Mouse (Mus musculus): ENCODE results near the gene Castor2. TPM values are rescaled to one million over a fixed set of nuclear protein-coding genes. Genes with fewer than 3 reads are reported as not detected.

Castor2 gene
- total and polyA plus RNA-seq, 3 experiments = 0.35 to 3.9 (median 1.3) TPM

DNA sequence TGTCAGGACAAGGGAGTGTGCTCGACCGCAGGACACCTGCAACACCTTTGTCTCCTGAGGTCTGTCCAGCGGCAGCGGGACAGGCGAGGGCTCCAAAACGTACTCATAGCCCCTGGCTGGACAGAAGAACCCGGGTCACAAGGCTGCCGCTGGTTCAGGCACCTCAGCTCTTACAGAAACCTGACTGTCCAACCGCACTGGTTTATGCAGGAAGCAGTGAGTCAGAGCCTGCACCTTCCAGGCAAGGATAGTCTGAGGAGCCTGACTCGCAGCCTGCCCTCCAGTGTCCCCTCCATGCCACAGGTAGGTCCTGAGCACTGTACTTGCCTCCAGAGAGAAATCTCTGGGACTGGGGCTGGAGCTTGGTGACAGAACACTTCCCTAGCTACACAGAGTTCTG, 69.7 kb downstream of the Castor2 start:
- no peaks in the 10 kb centered on the region for H3K27me3 ChIP-seq (replicated peaks)
- in situ Hi-C loops (cut with MboI; ENCODE audit: low pct_ligation_motif_present, low pct_unique_long_range_greater_than_20kb, low sequenced_read_pairs) (no loop called here), dilution Hi-C loops (cut with MboI; ENCODE audit: extremely low pct_ligation_motif_present, extremely low pct_unique_long_range_greater_than_20kb, low sequenced_read_pairs) (no loop called here)
- H3K4me1 ChIP-seq (ENCODE audit: control insufficient read depth in 1 of 2, insufficient read depth in 2 of 2) = peaks cover 10 to 42% of the 10 kb centered on the region in 2 experiments; a peak in 3 of 4 replicates
- no peak for DNase-seq (ENCODE audit: extremely low read depth)
- H3K27ac ChIP-seq (ENCODE audit: insufficient read depth, low read depth) = no peak overlapping the region
- H3K9me3 ChIP-seq (replicated peaks; ENCODE audit: low read length) = no peaks in the 10 kb centered on the region
- peaks cover 58 to 89% of the 10 kb centered on the region in 2 experiments for H3K36me3 ChIP-seq (replicated peaks in 1 of 2; ENCODE audit: control insufficient read depth in 1 of 2, insufficient read depth in 1 of 2, low read length in 1 of 2)
- TF ChIP-seq MYC (IDR thresholded peaks at IDR 0.05; ENCODE audit: low read depth, low read length) = no peak
- no peak for TF ChIP-seq CHD2 (IDR thresholded peaks at IDR 0.05; ENCODE audit: low read length)
- TF ChIP-seq JUND (conservative IDR thresholded peaks at IDR 0.05; ENCODE audit: low read depth, low read length) = no peak
- no peak for TF ChIP-seq USF1 (IDR thresholded peaks at IDR 0.05; ENCODE audit: low read depth, low read length)
- TF ChIP-seq HCFC1 (IDR thresholded peaks at IDR 0.05; ENCODE audit: low read depth, low read length) = no peak
- TF ChIP-seq TCF12 (IDR thresholded peaks at IDR 0.05; ENCODE audit: low read depth, low read length) = no peak
- no peak for TF ChIP-seq NELFE (IDR thresholded peaks at IDR 0.05; ENCODE audit: low read depth, low read length)
- TF ChIP-seq KAT2A (IDR thresholded peaks at IDR 0.05; ENCODE audit: insufficient replicate concordance, low read length) = no peak
- TF ChIP-seq CTCF (conservative IDR thresholded peaks at IDR 0.05 in 1 of 2, IDR thresholded peaks at IDR 0.05 in 1 of 2; ENCODE audit: low read depth in 2 of 2, low read length in 2 of 2) = no peak
- no peak for TF ChIP-seq IRF4 (IDR thresholded peaks at IDR 0.05; ENCODE audit: low read depth, low read length)
- no peak for TF ChIP-seq EP300 (IDR thresholded peaks at IDR 0.05; ENCODE audit: low read length)
- TF ChIP-seq USF2 (conservative IDR thresholded peaks at IDR 0.05; ENCODE audit: low read depth, low read length) = no peak
- TF ChIP-seq TBP (conservative IDR thresholded peaks at IDR 0.05; ENCODE audit: low read depth, low read length) = no peak
- no peak overlapping the region for H3K4me3 ChIP-seq (replicated peaks in 1 of 3; ENCODE audit: low read depth in 2 of 3, low read length in 2 of 3, poor library complexity in 1 of 3)
- H3K79me2 ChIP-seq (replicated peaks; ENCODE audit: control insufficient read depth, extremely low read depth, insufficient read depth, poor library complexity, severe bottlenecking) = peaks cover 4% of the 10 kb centered on the region
- no peak overlapping the region for H3K9ac ChIP-seq (ENCODE audit: insufficient read depth, low read depth)
- no peak overlapping the region for H3K4me2 ChIP-seq (ENCODE audit: insufficient read depth, low read depth, poor library complexity, severe bottlenecking)

DNA sequence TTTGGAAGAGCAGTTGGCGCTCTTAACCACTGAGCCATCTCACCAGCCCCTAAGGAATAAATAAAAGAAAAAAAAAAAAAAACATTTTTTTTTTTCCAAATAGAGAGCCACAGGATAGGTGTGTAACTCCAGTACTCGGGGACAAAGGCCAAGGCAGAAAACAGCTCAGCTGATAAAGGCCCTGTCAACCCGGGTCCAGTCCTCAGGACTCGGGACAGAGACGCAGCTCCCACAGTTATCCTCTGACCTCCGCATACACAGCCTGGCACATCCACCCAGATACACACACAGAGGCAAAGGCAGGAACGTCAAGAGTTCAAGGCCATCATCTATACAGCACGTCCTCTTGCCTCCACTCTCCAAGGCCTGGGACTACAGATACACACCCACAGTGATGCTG, 70.7 kb downstream of the Castor2 start:
- Histone ChIP-seq H3K4me1 (ENCODE audit: control insufficient read depth in 1 of 2, insufficient read depth in 2 of 2) (peaks cover 8 to 44% of the 10 kb centered on the region in 2 experiments; a peak in 3 of 4 replicates), H3K27me3 (replicated peaks) (no peaks in the 10 kb centered on the region), H3K27ac (ENCODE audit: insufficient read depth, low read depth) (no peak overlapping the region), H3K4me3 (replicated peaks in 1 of 3; ENCODE audit: low read depth in 2 of 3, low read length in 2 of 3, poor library complexity in 1 of 3) (no peak overlapping the region), H3K9ac (ENCODE audit: insufficient read depth, low read depth) (no peak overlapping the region), H3K36me3 (replicated peaks in 1 of 2; ENCODE audit: control insufficient read depth in 1 of 2, insufficient read depth in 1 of 2, low read length in 1 of 2) (peaks cover 51 to 83% of the 10 kb centered on the region in 2 experiments), H3K79me2 (replicated peaks; ENCODE audit: control insufficient read depth, extremely low read depth, insufficient read depth, poor library complexity, severe bottlenecking) (peaks cover 11% of the 10 kb centered on the region), H3K9me3 (replicated peaks; ENCODE audit: low read length) (no peaks in the 10 kb centered on the region), H3K4me2 (ENCODE audit: insufficient read depth, low read depth, poor library complexity, severe bottlenecking) (no peak overlapping the region)
- dilution Hi-C loops (cut with MboI; ENCODE audit: extremely low pct_ligation_motif_present, extremely low pct_unique_long_range_greater_than_20kb, low sequenced_read_pairs) (no loop called here), in situ Hi-C loops (cut with MboI; ENCODE audit: low pct_ligation_motif_present, low pct_unique_long_range_greater_than_20kb, low sequenced_read_pairs) (no loop called here)
- no peak for DNase-seq (ENCODE audit: extremely low read depth)
- no peak for TF ChIP-seq RCOR1 (conservative IDR thresholded peaks at IDR 0.05; ENCODE audit: low read depth, low read length)
- no peak for TF ChIP-seq MAX (IDR thresholded peaks at IDR 0.05; ENCODE audit: low read length)
- TF ChIP-seq ETS1 (conservative IDR thresholded peaks at IDR 0.05; ENCODE audit: low read depth, low read length) = no peak
- no peak for TF ChIP-seq MEF2A (IDR thresholded peaks at IDR 0.05; ENCODE audit: borderline replicate concordance, low read depth, low read length)
